Mouse (Mus musculus) adrenal gland, postnatal 14 days (tissue): Measurements from ENCODE around the gene I830077J02Rik. TPM values are rescaled to one million over a fixed set of nuclear protein-coding genes. Genes with fewer than 3 reads are reported as not detected.
A peak's percentile ranks its signal among the peaks of the same experiment; 100 is the strongest.

Experiments used
- DNase-seq: peaks from one replicate; pipeline ENCODE4 v3.0.0; 2021; ENCODE audit warnings: mixed read lengths
- total RNA-seq: library from RNA; stranded (reverse); gene quantifications from 2 replicates; pipeline ENCODE4 v1.2.3, GENCODE M21; 2021

I830077J02Rik gene
- total RNA-seq, 1 experiment from 2014 or later = 1.9 TPM

- peak; percentile 41 for DNase-seq
Measured at GRCm38 (mm10) chr3:105892572-105893495, 39.6 kb downstream of the I830077J02Rik start.

DNA sequence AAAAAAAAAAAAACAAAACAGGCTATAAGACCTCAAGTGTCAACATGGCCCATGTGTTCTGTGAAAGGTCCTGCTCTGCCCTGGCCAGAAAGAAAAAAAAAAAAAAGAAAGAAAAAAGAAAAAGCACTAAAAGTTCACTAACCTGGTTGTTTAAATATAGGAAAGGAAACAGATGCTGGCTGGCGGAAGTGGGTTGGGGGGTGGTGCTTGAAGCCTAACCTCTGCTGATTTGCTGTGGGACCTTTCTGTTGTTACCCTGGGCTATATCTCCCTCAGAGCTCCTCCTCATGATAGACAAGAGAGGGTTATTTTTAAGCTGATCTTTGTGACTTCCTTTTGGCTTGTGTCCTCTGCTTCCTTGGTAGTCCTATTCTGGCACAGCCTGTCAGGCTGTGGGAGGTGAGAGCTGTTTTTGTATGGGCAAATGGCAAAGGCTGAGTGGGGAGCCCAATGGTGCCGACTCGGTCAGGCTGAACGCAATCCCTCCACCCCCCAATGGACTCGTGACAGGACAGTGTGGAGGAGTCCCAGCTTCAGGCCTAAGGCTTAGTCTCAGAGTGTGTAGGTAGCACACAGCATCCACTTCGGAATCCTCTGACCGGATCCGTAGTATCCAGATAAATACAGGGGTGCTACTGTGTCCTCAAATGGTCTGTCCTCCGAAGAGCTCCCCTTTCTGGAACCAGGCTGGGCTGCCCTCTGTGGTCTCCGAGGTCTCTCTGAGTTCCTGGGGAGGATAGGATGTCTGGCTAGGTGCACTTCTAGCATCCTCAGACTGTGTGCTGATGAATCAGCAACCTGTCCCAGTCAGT is 40.5 kb downstream of the I830077J02Rik start:
- DNase-seq = peak; percentile 62

- no peak for DNase-seq
Measured at GRCm38 (mm10) chr3:105891141-105891540, 41.3 kb downstream of the I830077J02Rik start.

- no peak for DNase-seq
Measured at GRCm38 (mm10) chr3:105890220-105890619, 42.2 kb downstream of the I830077J02Rik start.

- DNase-seq = no peak
Measured at GRCm38 (mm10) chr3:105888961-105889360, 43.5 kb downstream of the I830077J02Rik start.

GRCm38 (mm10) chr3:105883111-105883510 is 49.4 kb downstream of the I830077J02Rik start:
- no peak for DNase-seq

DNA sequence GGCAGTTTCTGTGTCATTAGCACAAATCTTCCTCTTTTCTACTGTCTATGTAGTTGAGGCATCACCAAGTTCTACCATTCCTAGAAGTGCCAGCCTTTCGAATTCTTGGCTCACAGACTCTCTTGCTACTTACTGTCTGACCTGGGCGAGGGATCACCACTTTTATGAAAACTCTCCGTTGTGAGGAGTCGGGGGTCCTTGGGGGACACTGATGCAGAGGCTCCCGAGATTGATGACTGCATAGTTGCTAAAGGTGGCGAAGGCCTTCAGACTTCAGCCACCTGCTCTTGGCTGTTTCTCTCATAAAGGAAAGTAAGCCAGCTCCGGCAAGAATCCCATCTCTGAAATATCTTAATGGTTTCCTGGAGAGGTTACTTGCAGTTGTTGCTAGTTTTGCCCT is 50.4 kb downstream of the I830077J02Rik start:
- no peak for DNase-seq

- no peak for DNase-seq
Measured at GRCm38 (mm10) chr3:105880419-105880818, 52.0 kb downstream of the I830077J02Rik start.

DNA sequence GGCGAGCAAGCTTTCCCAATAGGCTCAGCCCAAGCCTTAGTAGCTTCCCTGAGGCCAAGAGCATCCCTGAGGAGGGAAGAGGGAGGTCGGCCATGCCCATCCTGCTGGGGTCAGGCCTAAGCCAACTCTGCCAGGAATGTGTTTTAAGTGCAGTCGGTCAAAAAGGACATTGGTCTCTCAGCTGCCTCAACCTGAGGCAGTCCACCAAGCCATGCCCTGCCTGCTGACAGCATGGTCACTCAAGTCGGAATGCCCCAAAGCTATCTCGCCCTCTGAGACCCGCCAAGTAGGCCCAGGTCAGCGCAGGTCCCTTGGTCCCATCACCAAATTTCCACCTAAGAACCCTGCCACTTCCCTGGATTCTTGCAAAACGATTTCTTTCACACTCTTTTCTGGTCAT is 53.7 kb downstream of the I830077J02Rik start:
- no peak for DNase-seq

GRCm38 (mm10) chr3:105877919-105878318 is 54.5 kb downstream of the I830077J02Rik start:
- DNase-seq = no peak

GRCm38 (mm10) chr3:105877252-105877803 is 55.1 kb downstream of the I830077J02Rik start:
- DNase-seq = no peak

DNA sequence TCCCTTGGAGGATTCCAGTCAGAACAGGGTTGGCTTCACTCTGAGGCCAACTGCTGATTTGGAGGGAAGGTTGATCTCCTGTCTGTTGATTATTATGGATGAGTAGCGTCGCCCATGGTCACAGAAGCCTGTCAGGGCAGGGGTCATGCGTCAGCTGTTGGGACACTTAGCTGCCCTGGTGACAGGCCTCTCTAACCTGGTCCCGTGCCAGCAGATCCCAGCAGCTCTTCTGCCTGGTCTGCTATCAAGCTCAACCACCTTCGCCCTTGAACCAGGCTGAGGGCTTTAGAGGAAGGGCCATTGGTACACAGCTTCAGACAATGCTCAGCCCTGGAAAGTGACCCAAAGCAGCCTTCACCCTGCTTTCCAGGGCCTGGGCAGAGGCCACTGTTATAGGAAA is 56.4 kb downstream of the I830077J02Rik start:
- peak; percentile 86 for DNase-seq

Other genes with a start within 250 kb of the I830077J02Rik start
- gene Ddx20, start 245.1 kb downstream of the I830077J02Rik start, total RNA-seq = 17.4 and 17.6 TPM in 2 replicates
- gene Inka2, start 228.1 kb downstream of the I830077J02Rik start, total RNA-seq = 4.8 and 5.1 TPM in 2 replicates
- 184 and 206 TPM in 2 replicates for gene Rap1a, start 131.3 kb downstream of the I830077J02Rik start, total RNA-seq
- 0.33 TPM in 1 of 2 replicates, not detected in the other for gene Adora3, start 61.8 kb downstream of the I830077J02Rik start, total RNA-seq
- gene Tmigd3, start 61.8 kb downstream of the I830077J02Rik start, total RNA-seq = 0.38 TPM in 1 of 2 replicates, not detected in the other
- gene Wdr77, start 26.7 kb upstream of the I830077J02Rik start, total RNA-seq = 62.1 and 76.4 TPM in 2 replicates
- 478 and 481 TPM in 2 replicates for gene Atp5f1, start 27.4 kb upstream of the I830077J02Rik start, total RNA-seq
- 0.82 and 1.1 TPM in 2 replicates for gene Ovgp1, start 41.0 kb upstream of the I830077J02Rik start, total RNA-seq
- not detected in 2 replicates for gene Pifo, start 82.0 kb upstream of the I830077J02Rik start, total RNA-seq
- 0.38 TPM in 1 of 2 replicates, not detected in the other for gene Chil5, start 100.2 kb upstream of the I830077J02Rik start, total RNA-seq
- not detected in 2 replicates for gene Chia1, start 180.6 kb upstream of the I830077J02Rik start, total RNA-seq
- gene Chil3, start 234.9 kb upstream of the I830077J02Rik start, total RNA-seq = 0.83 and 3.0 TPM in 2 replicates